Mouse (Mus musculus): ENCODE results near the gene Krtcap2. TPM values are rescaled to one million over a fixed set of nuclear protein-coding genes. Genes with fewer than 3 reads are reported as not detected.
A peak's percentile ranks its signal among the peaks of the same experiment; 100 is the strongest.

Krtcap2 gene
- polyA plus RNA-seq, 1 experiment: 82.9 TPM

DNA sequence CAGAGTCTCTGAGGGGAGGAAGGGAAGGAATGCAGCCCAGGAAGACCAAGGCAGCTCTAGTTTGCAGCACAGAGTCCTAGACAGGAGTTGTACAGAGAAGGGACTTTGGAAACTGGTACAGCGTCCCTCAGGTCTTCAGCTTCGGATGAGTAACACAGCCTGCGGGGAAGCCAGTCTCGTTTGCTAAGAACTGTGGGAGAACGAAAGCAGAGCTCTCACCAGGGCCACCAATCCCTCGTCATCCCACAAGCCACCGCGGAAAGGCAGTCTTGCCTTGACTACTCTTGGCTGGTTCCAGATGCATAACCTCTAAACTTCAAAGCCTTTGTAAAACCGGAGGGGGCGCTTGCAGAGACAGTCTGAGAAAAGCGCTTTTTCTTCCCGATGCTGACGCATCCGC lies 53.7 kb downstream of the Krtcap2 start:
- 5% methylated on average over 14 of the region's 14 CpGs for WGBS
- DNase-seq: no peak
- peak overlapping the region; percentile 9 for H3K4me3 ChIP-seq (replicated peaks; ENCODE audit: insufficient read depth, low read depth, low read length)
- H3K27ac ChIP-seq (ENCODE audit: insufficient read depth, low read length): no peak overlapping the region
- H3K4me1 ChIP-seq (ENCODE audit: control insufficient read depth, insufficient read depth, low read length): no peaks in the 10 kb centered on the region
- TF ChIP-seq POLR2A (IDR thresholded peaks at IDR 0.05; ENCODE audit: borderline replicate concordance, insufficient read depth, low read length): no peak
- TF ChIP-seq CTCF (IDR thresholded peaks at IDR 0.05; ENCODE audit: borderline replicate concordance, insufficient read depth, low read depth, low read length): no peak
- no peaks in the 10 kb centered on the region for H3K27me3 ChIP-seq (ENCODE audit: control insufficient read depth, insufficient read depth, low read length)

Other genes with a start within 250 kb of the Krtcap2 start
- 164 and 169 TPM in 2 replicates for gene Rusc1, start 152.7 kb upstream of the Krtcap2 start, polyA plus RNA-seq (2012; rRNA removed)
- 0.03 TPM in 1 of 2 replicates, not detected in the other for gene Gm43738, start 144.9 kb upstream of the Krtcap2 start, polyA plus RNA-seq (2012; rRNA removed)
- 107 and 113 TPM in 2 replicates for gene Fdps, start 144.0 kb upstream of the Krtcap2 start, polyA plus RNA-seq (2012; rRNA removed)
- gene Pklr, start 109.8 kb upstream of the Krtcap2 start, polyA plus RNA-seq (2012; rRNA removed): 0.03 and 0.07 TPM in 2 replicates
- 13.0 and 14.6 TPM in 2 replicates for gene Hcn3, start 85.8 kb upstream of the Krtcap2 start, polyA plus RNA-seq (2012; rRNA removed)
- 75.5 and 80.2 TPM in 2 replicates for gene Clk2, start 81.2 kb upstream of the Krtcap2 start, polyA plus RNA-seq (2012; rRNA removed)
- 109 and 121 TPM in 2 replicates for gene Scamp3, start 68.5 kb upstream of the Krtcap2 start, polyA plus RNA-seq (2012; rRNA removed)
- gene Fam189b, start 62.8 kb upstream of the Krtcap2 start, polyA plus RNA-seq (2012; rRNA removed): 86.8 and 97.7 TPM in 2 replicates
- gene Gba, start 43.0 kb upstream of the Krtcap2 start, polyA plus RNA-seq (2012; rRNA removed): 69.2 and 69.8 TPM in 2 replicates
- 23.8 and 24.2 TPM in 2 replicates for gene Thbs3, start 30.8 kb upstream of the Krtcap2 start, polyA plus RNA-seq (2012; rRNA removed)
- 153 and 167 TPM in 2 replicates for gene Mtx1, start 18.9 kb upstream of the Krtcap2 start, polyA plus RNA-seq (2012; rRNA removed)
- gene Muc1, start 16.9 kb upstream of the Krtcap2 start, polyA plus RNA-seq (2012; rRNA removed): 0.55 and 0.69 TPM in 2 replicates
- 49.8 and 58.5 TPM in 2 replicates for gene Trim46, start 343 bp downstream of the Krtcap2 start, polyA plus RNA-seq (2012; rRNA removed)
- 212 and 218 TPM in 2 replicates for gene Dpm3, start 13.4 kb downstream of the Krtcap2 start, polyA plus RNA-seq (2012; rRNA removed)
- 122 and 127 TPM in 2 replicates for gene Slc50a1, start 24.6 kb downstream of the Krtcap2 start, polyA plus RNA-seq (2012; rRNA removed)
- 14.2 and 14.7 TPM in 2 replicates for gene Efna1, start 35.2 kb downstream of the Krtcap2 start, polyA plus RNA-seq (2012; rRNA removed)
- 31.9 and 37.0 TPM in 2 replicates for gene Efna3, start 77.0 kb downstream of the Krtcap2 start, polyA plus RNA-seq (2012; rRNA removed)
- 0.36 and 0.64 TPM in 2 replicates for gene Efna4, start 92.1 kb downstream of the Krtcap2 start, polyA plus RNA-seq (2012; rRNA removed)
- gene Adam15, start 104.0 kb downstream of the Krtcap2 start, polyA plus RNA-seq (2012; rRNA removed): 142 and 147 TPM in 2 replicates
- gene Dcst2, start 116.0 kb downstream of the Krtcap2 start, polyA plus RNA-seq (2012; rRNA removed): 0.32 and 0.36 TPM in 2 replicates
- gene Dcst1, start 119.3 kb downstream of the Krtcap2 start, polyA plus RNA-seq (2012; rRNA removed): 0.10 and 0.27 TPM in 2 replicates
- gene Zbtb7b, start 148.8 kb downstream of the Krtcap2 start, polyA plus RNA-seq (2012; rRNA removed): 41.3 and 43.3 TPM in 2 replicates
- 4.0 and 6.7 TPM in 2 replicates for gene Lenep, start 156.8 kb downstream of the Krtcap2 start, polyA plus RNA-seq (2012; rRNA removed)
- 50.1 and 54.0 TPM in 2 replicates for gene Flad1, start 165.9 kb downstream of the Krtcap2 start, polyA plus RNA-seq (2012; rRNA removed)
- gene Cks1b, start 172.4 kb downstream of the Krtcap2 start, polyA plus RNA-seq (2012; rRNA removed): 7.0 and 7.2 TPM in 2 replicates
- 15.9 and 16.0 TPM in 2 replicates for gene Shc1, start 172.5 kb downstream of the Krtcap2 start, polyA plus RNA-seq (2012; rRNA removed)
- gene Pygo2, start 184.2 kb downstream of the Krtcap2 start, polyA plus RNA-seq (2012; rRNA removed): 38.7 and 39.3 TPM in 2 replicates
- gene Pbxip1, start 190.7 kb downstream of the Krtcap2 start, polyA plus RNA-seq (2012; rRNA removed): 26.5 and 30.5 TPM in 2 replicates
- gene Pmvk, start 208.6 kb downstream of the Krtcap2 start, polyA plus RNA-seq (2012; rRNA removed): 68.7 and 71.0 TPM in 2 replicates